Mouse (Mus musculus): ENCODE measurements around the gene Cpne2.
A peak's percentile ranks its signal among the peaks of the same experiment; 100 is the strongest.

Gene Cpne2

GRCm38 (mm10) chr8:94532873-94533671, at the start of gene Cpne2:
TSS of gene Cpne2 (plus strand) at chr8:94532990.
- DNase-seq (ENCODE audit: low spot score in 2 of 2): peak; percentile 28 to 31

- no peak for DNase-seq (ENCODE audit: low spot score in 2 of 2)
Measured at GRCm38 (mm10) chr8:94485288-94485687, 47.5 kb upstream of the Cpne2 start.

GRCm38 (mm10) chr8:94485882-94486281, 46.9 kb upstream of the Cpne2 start:
- DNase-seq (ENCODE audit: low spot score in 2 of 2): no peak

- DNase-seq (ENCODE audit: low spot score in 2 of 2): no peak
Measured at GRCm38 (mm10) chr8:94488016-94488415, 44.8 kb upstream of the Cpne2 start.

GRCm38 (mm10) chr8:94489809-94490483, 42.8 kb upstream of the Cpne2 start:
- DNase-seq (ENCODE audit: low spot score in 2 of 2): no peak

GRCm38 (mm10) chr8:94492021-94492681, 40.6 kb upstream of the Cpne2 start:
- DNase-seq (ENCODE audit: low spot score in 2 of 2): peak; percentile 55 to 56

GRCm38 (mm10) chr8:94493240-94493639, 39.5 kb upstream of the Cpne2 start:
- no peak for DNase-seq (ENCODE audit: low spot score in 2 of 2)

- DNase-seq (ENCODE audit: low spot score in 2 of 2): no peak
Measured at GRCm38 (mm10) chr8:94515430-94516208, 17.2 kb upstream of the Cpne2 start.

GRCm38 (mm10) chr8:94516209-94516593, 16.6 kb upstream of the Cpne2 start:
- DNase-seq (ENCODE audit: low spot score in 2 of 2): no peak

- no peak for DNase-seq (ENCODE audit: low spot score in 2 of 2)
Measured at GRCm38 (mm10) chr8:94516766-94517165, 16.0 kb upstream of the Cpne2 start.

GRCm38 (mm10) chr8:94518331-94518730, 14.5 kb upstream of the Cpne2 start:
- no peak for DNase-seq (ENCODE audit: low spot score in 2 of 2)

- DNase-seq (ENCODE audit: low spot score in 2 of 2): no peak
Measured at GRCm38 (mm10) chr8:94519021-94519420, 13.8 kb upstream of the Cpne2 start.

GRCm38 (mm10) chr8:94521481-94521880, 11.3 kb upstream of the Cpne2 start:
- DNase-seq (ENCODE audit: low spot score in 2 of 2): no peak

- DNase-seq (ENCODE audit: low spot score in 2 of 2): no peak
Measured at GRCm38 (mm10) chr8:94522482-94522881, 10.3 kb upstream of the Cpne2 start.

GRCm38 (mm10) chr8:94524554-94524953, 8.2 kb upstream of the Cpne2 start:
- DNase-seq (ENCODE audit: low spot score in 2 of 2): no peak

- DNase-seq (ENCODE audit: low spot score in 2 of 2): no peak
Measured at GRCm38 (mm10) chr8:94527178-94527577, 5.6 kb upstream of the Cpne2 start.

- peak in 1 of 2 experiments; percentile 35 for DNase-seq (ENCODE audit: low spot score in 2 of 2)
Measured at GRCm38 (mm10) chr8:94528245-94528644, 4.5 kb upstream of the Cpne2 start.

- DNase-seq (ENCODE audit: low spot score in 2 of 2): no peak
Measured at GRCm38 (mm10) chr8:94529875-94530274, 2.9 kb upstream of the Cpne2 start.

- DNase-seq (ENCODE audit: low spot score in 2 of 2): no peak
Measured at GRCm38 (mm10) chr8:94530643-94531042, 2.1 kb upstream of the Cpne2 start.

- DNase-seq (ENCODE audit: low spot score in 2 of 2): no peak
Measured at GRCm38 (mm10) chr8:94532000-94532399, 790 bp upstream of the Cpne2 start.

- DNase-seq (ENCODE audit: low spot score in 2 of 2): no peak
Measured at GRCm38 (mm10) chr8:94532525-94532872, 291 bp upstream of the Cpne2 start.

- no peak for DNase-seq (ENCODE audit: low spot score in 2 of 2)
Measured at GRCm38 (mm10) chr8:94534612-94535011, 1.8 kb downstream of the Cpne2 start.

Measured in frontal cortex, postnatal 25 days (tissue).